In genomic region chr11:75159564-75159963, GRCm38 (mm10) we compare ENCODE assay signal across 8 mouse cellular contexts. TPM values are rescaled to one million over a fixed set of nuclear protein-coding genes. Genes with fewer than 3 reads are reported as not detected.
A peak's percentile ranks its signal among the peaks of the same experiment; 100 is the strongest.
DNase-seq lines count a peak whose midpoint lies in the region; ATAC-seq and TF ChIP-seq lines count a peak whose summit lies in the region.

No protein-coding gene starts in this region.

- H3K36me3 ChIP-seq in liver, embryonic 14.5 days (replicated peaks; ENCODE audit: control insufficient read depth, insufficient read depth, low read depth) = no peaks in the 10 kb centered on the region
- H3K36me3 ChIP-seq in intestine, embryonic 16.5 days (ENCODE audit: control insufficient read depth, insufficient read depth, low read length) = peaks cover 9% of the 10 kb centered on the region
- peaks cover 4% of the 10 kb centered on the region; the same call in 1 of the 2 replicates for H3K36me3 ChIP-seq in splenic B cell, adult 2 months (ENCODE audit: control insufficient read depth, insufficient read depth, low read length, poor library complexity, severe bottlenecking)
- H3K36me3 ChIP-seq in hindbrain, embryonic 11.5 days (ENCODE audit: control insufficient read depth, insufficient read depth, low read length) = peaks cover 2% of the 10 kb centered on the region; the same call in 1 of the 2 replicates

- no peak overlapping the region for H3K27ac ChIP-seq in liver, embryonic 14.5 days
- 0 out of 2 replicates have a peak overlapping the region, but pooled peaks have one; percentile 35 for H3K27ac ChIP-seq in intestine, embryonic 16.5 days (ENCODE audit: low read length)
- no peak overlapping the region for H3K27ac ChIP-seq in hindbrain, embryonic 11.5 days (ENCODE audit: low read depth, low read length)

- H3K4me2 ChIP-seq in liver, embryonic 14.5 days (ENCODE audit: low read depth) = no peak overlapping the region
- no peak overlapping the region for H3K4me2 ChIP-seq in intestine, embryonic 16.5 days (ENCODE audit: low read depth, low read length)
- H3K4me2 ChIP-seq in hindbrain, embryonic 11.5 days (replicated peaks; ENCODE audit: low read depth, low read length) = no peak overlapping the region

- H3K27me3 ChIP-seq in liver, embryonic 14.5 days (ENCODE audit: control insufficient read depth, insufficient read depth, low read length) = peaks cover 1% of the 10 kb centered on the region
- 0 out of 2 replicates have a peak, but pooled peaks cover under 1% of the 10 kb centered on the region for H3K27me3 ChIP-seq in intestine, embryonic 16.5 days (replicated peaks; ENCODE audit: control insufficient read depth, insufficient read depth, low read length)
- H3K27me3 ChIP-seq in splenic B cell, adult 2 months (ENCODE audit: control insufficient read depth, insufficient read depth, low read length, poor library complexity, severe bottlenecking) = no peaks in the 10 kb centered on the region
- H3K27me3 ChIP-seq in hindbrain, embryonic 11.5 days (ENCODE audit: control insufficient read depth, insufficient read depth, low read length) = peaks cover 16% of the 10 kb centered on the region

- no peak for ATAC-seq in liver, embryonic 14.5 days (ENCODE audit: insufficient read depth)
- ATAC-seq in intestine, embryonic 16.5 days = no peak
- no peak for ATAC-seq in hindbrain, embryonic 11.5 days (ENCODE audit: low FRiP score)

- TF ChIP-seq EP300 in liver, embryonic 14.5 days (IDR thresholded peaks at IDR 0.05; ENCODE audit: low read depth) = no peak

- no peak overlapping the region for H3K9ac ChIP-seq in liver, embryonic 14.5 days (replicated peaks)
- no peak overlapping the region for H3K9ac ChIP-seq in intestine, embryonic 16.5 days (ENCODE audit: low read depth, low read length)
- no peak overlapping the region for H3K9ac ChIP-seq in hindbrain, embryonic 11.5 days (ENCODE audit: low read depth, low read length)

- intact Hi-C loops in left cerebral cortex, postnatal 14 days (cut with DNase I) = no loop called here

- WGBS in liver, embryonic 14.5 days (ENCODE audit: insufficient replicate concordance) = 47% methylated on average over 2 of the region's 2 CpGs
- 56% methylated on average over 2 of the region's 2 CpGs for whole genome bisulfite sequencing in intestine, embryonic 16.5 days
- WGBS in hindbrain, embryonic 11.5 days = 71% methylated on average over 2 of the region's 2 CpGs

- TF ChIP-seq CTCF in liver, embryonic 14.5 days (IDR thresholded peaks at IDR 0.05; ENCODE audit: low read depth) = peak; percentile 72

- peaks cover 0 to 7% of the 10 kb centered on the region in 2 experiments; a peak in 2 of 4 replicates for H3K4me1 ChIP-seq in liver, embryonic 14.5 days (replicated peaks; ENCODE audit: control insufficient read depth in 2 of 2, insufficient read depth in 2 of 2, low read length in 1 of 2)
- peaks cover 49% of the 10 kb centered on the region for H3K4me1 ChIP-seq in intestine, embryonic 16.5 days (ENCODE audit: control insufficient read depth, insufficient read depth, low read length)
- no peaks in the 10 kb centered on the region for H3K4me1 ChIP-seq in hindbrain, embryonic 11.5 days (replicated peaks; ENCODE audit: control insufficient read depth, insufficient read depth, low read length)

- no peaks in the 10 kb centered on the region for H3K9me3 ChIP-seq in liver, embryonic 14.5 days (ENCODE audit: control insufficient read depth, low read length)
- H3K9me3 ChIP-seq in intestine, embryonic 16.5 days (ENCODE audit: control insufficient read depth, low read length) = no peaks in the 10 kb centered on the region
- H3K9me3 ChIP-seq in hindbrain, embryonic 11.5 days (ENCODE audit: control insufficient read depth, low read length) = no peaks in the 10 kb centered on the region

- DNase-seq in liver, embryonic 14.5 days (ENCODE audit: low read depth in 3 of 3, low spot score in 3 of 3) = no peak
- no peak for DNase-seq in liver
- DNase-seq in adrenal gland, postnatal 25 days = peak; percentile 57
- DNase-seq in splenic B cell, adult 2 months (ENCODE audit: low read depth, low spot score) = peak; percentile 32
- no peak for DNase-seq in hindbrain, embryonic 11.5 days (ENCODE audit: low spot score)
- DNase-seq in left cerebral cortex, postnatal 14 days (ENCODE audit: low spot score in 2 of 2) = no peak
- DNase-seq in cerebellum, adult 9-10 months = no peak

- no peak overlapping the region for H3K4me3 ChIP-seq in liver, embryonic 14.5 days (ENCODE audit: insufficient read depth in 1 of 2, low read depth in 2 of 2, low read length in 2 of 2)
- H3K4me3 ChIP-seq in intestine, embryonic 16.5 days (ENCODE audit: low read length) = no peak overlapping the region
- H3K4me3 ChIP-seq in hindbrain, embryonic 11.5 days (ENCODE audit: low read depth, low read length) = no peak overlapping the region

RNA-seq across cellular contexts. Expression of gene Hic1, which starts 9.8 kb away (rescaled TPM):
- polyA plus RNA-seq in liver, embryonic 14.5 days (2012; rRNA removed) = 0.97 and 1.4 TPM in 2 replicates
- polyA plus RNA-seq in liver, embryonic 14.5 days (2014; fragmentation: Nextera tagmentation; extraction: Ambion mirVana) = 0.28 and 0.48 TPM in 2 replicates
- total RNA-seq in adrenal gland, postnatal 25 days (2021) = 7.3 and 9.9 TPM in 2 replicates
- polyA plus RNA-seq in intestine, embryonic 16.5 days (2015; fragmentation: Nextera tagmentation; extraction: Ambion mirVana) = 7.1 and 8.6 TPM in 2 replicates
- 0.90 and 1.5 TPM in 2 replicates for polyA plus RNA-seq in hindbrain, embryonic 11.5 days (2014; fragmentation: Nextera tagmentation; extraction: Ambion mirVana)
- 1 to 10 TPM; 5.0 to 5.2 TPM for total RNA-seq in left cerebral cortex, postnatal 14 days (2021)

RNA-seq across cellular contexts. Expression of gene Ovca2, which starts 19.1 kb away (rescaled TPM):
- polyA plus RNA-seq in liver, embryonic 14.5 days (2012; rRNA removed) = 7.4 and 10.5 TPM in 2 replicates
- 14.3 and 15.3 TPM in 2 replicates for polyA plus RNA-seq in liver, embryonic 14.5 days (2014; fragmentation: Nextera tagmentation; extraction: Ambion mirVana)
- total RNA-seq in adrenal gland, postnatal 25 days (2021) = 22.4 and 23.9 TPM in 2 replicates
- polyA plus RNA-seq in intestine, embryonic 16.5 days (2015; fragmentation: Nextera tagmentation; extraction: Ambion mirVana) = 18.7 and 23.9 TPM in 2 replicates
- polyA plus RNA-seq in hindbrain, embryonic 11.5 days (2014; fragmentation: Nextera tagmentation; extraction: Ambion mirVana) = 28.0 and 31.0 TPM in 2 replicates
- total RNA-seq in left cerebral cortex, postnatal 14 days (2021) = 10 to 100 TPM; 10.0 to 10.2 TPM

RNA-seq across cellular contexts. Expression of gene Dph1, which starts 31.5 kb away (rescaled TPM):
- polyA plus RNA-seq in liver, embryonic 14.5 days (2012; rRNA removed) = 9.8 and 11.6 TPM in 2 replicates
- polyA plus RNA-seq in liver, embryonic 14.5 days (2014; fragmentation: Nextera tagmentation; extraction: Ambion mirVana) = 9.8 and 12.1 TPM in 2 replicates
- total RNA-seq in adrenal gland, postnatal 25 days (2021) = 29.2 and 34.4 TPM in 2 replicates
- 20.3 and 22.7 TPM in 2 replicates for polyA plus RNA-seq in intestine, embryonic 16.5 days (2015; fragmentation: Nextera tagmentation; extraction: Ambion mirVana)
- 14.1 and 18.8 TPM in 2 replicates for polyA plus RNA-seq in hindbrain, embryonic 11.5 days (2014; fragmentation: Nextera tagmentation; extraction: Ambion mirVana)
- 10 to 100 TPM; 22.0 to 23.7 TPM for total RNA-seq in left cerebral cortex, postnatal 14 days (2021)

RNA-seq across cellular contexts. Expression of gene Rtn4rl1, which starts 34.0 kb away (rescaled TPM):
- 0.56 and 0.61 TPM in 2 replicates for polyA plus RNA-seq in liver, embryonic 14.5 days (2012; rRNA removed)
- polyA plus RNA-seq in liver, embryonic 14.5 days (2014; fragmentation: Nextera tagmentation; extraction: Ambion mirVana) = 0.68 and 0.98 TPM in 2 replicates
- 37.8 and 42.2 TPM in 2 replicates for total RNA-seq in adrenal gland, postnatal 25 days (2021)
- 1.5 and 1.6 TPM in 2 replicates for polyA plus RNA-seq in intestine, embryonic 16.5 days (2015; fragmentation: Nextera tagmentation; extraction: Ambion mirVana)
- polyA plus RNA-seq in hindbrain, embryonic 11.5 days (2014; fragmentation: Nextera tagmentation; extraction: Ambion mirVana) = 2.4 and 2.8 TPM in 2 replicates
- total RNA-seq in left cerebral cortex, postnatal 14 days (2021) = 10 to 100 TPM; 59.5 to 65.9 TPM

Comparison
In these comparisons a context has a peak if more than half of its experiments do, and no peak if none do; other contexts are left out.
1. DNase-seq: peak in adrenal gland, postnatal 25 days (single experiment) and splenic B cell, adult 2 months (single experiment); none in liver, embryonic 14.5 days (0 of 3), liver (single experiment), hindbrain, embryonic 11.5 days (single experiment), left cerebral cortex, postnatal 14 days (0 of 2) and cerebellum, adult 9-10 months (single experiment).